Mouse (Mus musculus) MEL (cell line): ENCODE measurements around the gene Slc44a3.

Experiments used
- EP300 ChIP-seq, 2 experiments: IDR thresholded peaks; 2 replicates each; pipeline ENCODE4 v1.6.1; 2011; ENCODE audit warnings: improper control_type of control experiment in 2 of 2, low read length in 2 of 2, low read depth in 1 of 2, mild to moderate bottlenecking in 1 of 2
- HCFC1 ChIP-seq: IDR thresholded peaks from 2 replicates; pipeline ENCODE4 v1.6.1; 2012; ENCODE audit warnings: low read depth, mild to moderate bottlenecking, inconsistent platforms, low read length, improper control_type of control experiment, moderate library complexity
- KAT2A ChIP-seq: conservative IDR thresholded peaks from 2 replicates; pipeline ENCODE4 v1.6.1; 2012; ENCODE audit warnings: low read depth, low read length, improper control_type of control experiment, inconsistent platforms
- NRF1 ChIP-seq: IDR thresholded peaks from 2 replicates; pipeline ENCODE4 v1.6.1; 2014; ENCODE audit warnings: low read depth, mild to moderate bottlenecking, inconsistent platforms, low read length, improper control_type of control experiment, moderate library complexity; ENCODE audit not compliant: poor library complexity, insufficient read depth, severe bottlenecking
- POLR2A ChIP-seq, 2 experiments: IDR thresholded peaks; 2 replicates each; pipeline ENCODE4 v1.6.1; 2011 to 2012; ENCODE audit warnings: low read length in 2 of 2, mild to moderate bottlenecking in 2 of 2, control low read depth in 1 of 2, improper control_type of control experiment in 1 of 2, low read depth in 1 of 2, moderate library complexity in 1 of 2; ENCODE audit not compliant: control insufficient read depth in 1 of 2, insufficient read depth in 1 of 2, poor library complexity in 1 of 2
- POLR2AphosphoS2 ChIP-seq: IDR thresholded peaks from 2 replicates; pipeline ENCODE4 v1.6.1; 2011; ENCODE audit warnings: low read length, improper control_type of control experiment
- RCOR1 ChIP-seq: IDR thresholded peaks from 2 replicates; pipeline ENCODE4 v1.6.1; 2012; ENCODE audit warnings: low read depth, mild to moderate bottlenecking, inconsistent platforms, low read length, improper control_type of control experiment
- TAL1 ChIP-seq: IDR thresholded peaks from 2 replicates; pipeline ENCODE4 v1.6.1; 2012; ENCODE audit warnings: mild to moderate bottlenecking, inconsistent platforms, low read length, moderate library complexity, mixed read lengths
- USF2 ChIP-seq, 2 experiments: IDR thresholded peaks; 2 replicates each; pipeline ENCODE4 v1.6.1; 2011 to 2012; ENCODE audit warnings: improper control_type of control experiment in 2 of 2, low read length in 2 of 2, borderline replicate concordance in 1 of 2, inconsistent platforms in 1 of 2, low read depth in 1 of 2, mild to moderate bottlenecking in 1 of 2; ENCODE audit not compliant: insufficient read depth in 1 of 2
- ZKSCAN1 ChIP-seq: IDR thresholded peaks from 2 replicates; pipeline ENCODE4 v1.6.1; 2012; ENCODE audit warnings: low read depth, mild to moderate bottlenecking, inconsistent platforms, low read length, improper control_type of control experiment, moderate library complexity

DNA sequence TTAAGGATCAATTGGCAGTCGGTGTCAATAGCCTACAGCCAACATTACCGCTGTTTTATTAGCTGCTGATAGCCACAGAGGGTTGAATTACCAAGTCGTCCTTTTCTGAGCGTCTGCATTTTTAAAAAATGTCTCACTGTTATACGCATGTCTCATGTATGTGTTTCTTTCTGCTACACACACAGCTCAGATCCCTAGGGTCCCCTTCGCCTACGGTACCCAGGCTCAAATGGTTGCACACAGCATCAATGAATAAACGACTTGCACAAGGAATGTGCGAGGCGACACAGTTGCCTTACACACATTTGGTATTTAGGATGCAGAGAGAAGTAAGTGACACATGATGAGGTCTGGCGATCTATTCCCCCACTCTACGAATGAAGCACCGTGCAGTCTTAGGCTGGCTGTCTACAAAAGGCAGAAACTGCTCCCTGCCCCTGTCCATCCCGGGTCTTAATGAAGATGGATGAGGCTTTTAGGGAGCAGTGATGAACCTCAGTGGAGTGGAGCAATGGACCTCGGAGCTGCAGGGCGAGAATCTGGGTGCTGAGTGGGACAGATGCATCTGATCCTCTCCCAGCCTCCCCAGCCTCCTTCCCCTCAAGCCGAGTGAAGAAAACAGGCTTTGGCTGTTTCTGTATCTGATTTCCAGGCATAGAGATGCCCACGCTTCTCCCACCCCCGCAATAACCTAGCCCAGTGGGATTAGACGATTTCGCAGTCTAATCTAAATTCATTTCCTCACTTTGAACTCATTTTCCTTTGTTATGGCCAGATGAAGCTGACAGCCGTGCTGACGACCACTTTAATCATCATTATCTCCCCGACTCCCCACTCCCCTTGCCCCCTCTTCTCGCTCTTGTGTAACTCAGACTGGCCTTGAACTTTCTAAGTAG, 48.7 kb downstream of the Slc44a3 start:
- TF ChIP-seq USF2 (IDR thresholded peaks at IDR 0.05; ENCODE audit: borderline replicate concordance in 1 of 2, insufficient read depth in 1 of 2, low read depth in 1 of 2, low read length in 2 of 2) = no peak
- TF ChIP-seq KAT2A = no peak
- TF ChIP-seq POLR2AphosphoS2 = no peak
- no peak for TF ChIP-seq ZKSCAN1
- no peak for TF ChIP-seq EP300 (IDR thresholded peaks at IDR 0.05; ENCODE audit: low read depth in 1 of 2, low read length in 2 of 2)
- TF ChIP-seq POLR2A (IDR thresholded peaks at IDR 0.05; ENCODE audit: control insufficient read depth in 1 of 2, insufficient read depth in 1 of 2, low read depth in 1 of 2, low read length in 2 of 2, poor library complexity in 1 of 2) = no peak
- TF ChIP-seq NRF1 = no peak
- TF ChIP-seq RCOR1 = no peak
- no peak for TF ChIP-seq TAL1
- no peak for TF ChIP-seq HCFC1
